Mouse (Mus musculus) forebrain, embryonic 11.5 days (tissue): ENCODE data around the gene Commd8. TPM values are rescaled to one million over a fixed set of nuclear protein-coding genes. Genes with fewer than 3 reads are reported as not detected.

Experiments
- ATAC-seq: fragments of 200-750 bp; cut with Nextera tagmentation; replicated peaks from 2 replicates; pipeline ENCODE4 v1.8.0; 2017; ENCODE audit warnings: moderate TSS enrichment; ENCODE audit not compliant: low FRiP score
- DNase-seq: peaks from one replicate; pipeline ENCODE4 v3.0.0-alpha.2; 2017; ENCODE audit warnings: low spot score
- H3K27ac ChIP-seq: fragments of 300-500 bp; sonication (generic); 2 replicates; pipeline ENCODE4 v1.5.1; 2014; ENCODE audit warnings: low read depth, low read length
- H3K27me3 ChIP-seq: fragments of 300-500 bp; sonication (generic); 2 replicates; pipeline ENCODE4 v1.6.1; 2014; ENCODE audit warnings: mild to moderate bottlenecking, low read length, mixed read lengths; ENCODE audit not compliant: control insufficient read depth, insufficient read depth
- H3K36me3 ChIP-seq: fragments of 300-500 bp; sonication (generic); 2 replicates; pipeline ENCODE4 v1.6.1; 2014; ENCODE audit warnings: mild to moderate bottlenecking, low read length, moderate library complexity, mixed read lengths; ENCODE audit not compliant: control insufficient read depth, insufficient read depth
- H3K4me1 ChIP-seq: fragments of 300-500 bp; sonication (generic); replicated peaks from 2 replicates; pipeline ENCODE4 v1.6.1; 2014; ENCODE audit warnings: low read length, mixed read lengths; ENCODE audit not compliant: control insufficient read depth, insufficient read depth
- H3K4me2 ChIP-seq: fragments of 300-500 bp; sonication (generic); 2 replicates; pipeline ENCODE4 v1.6.1; 2014; ENCODE audit warnings: low read depth, mild to moderate bottlenecking, low read length, moderate library complexity, mixed read lengths; ENCODE audit not compliant: severe bottlenecking
- H3K4me3 ChIP-seq: fragments of 300-500 bp; sonication (generic); 2 replicates; pipeline ENCODE4 v1.5.1; 2014; ENCODE audit warnings: low read depth, low read length
- H3K9ac ChIP-seq: fragments of 300-500 bp; sonication (generic); 2 replicates; pipeline ENCODE4 v1.6.1; 2014; ENCODE audit warnings: low read length
- H3K9me3 ChIP-seq: fragments of 300-500 bp; sonication (generic); 2 replicates; pipeline ENCODE4 v1.6.1; 2016; ENCODE audit warnings: low read length, mixed read lengths; ENCODE audit not compliant: control insufficient read depth
- WGBS: fragments of 180-500 bp; shearing (Covaris S2); extraction: QIAGEN DNeasy Blood & Tissue Kit; methylation state at CpG from one replicate; pipeline ENCODE4 v1.1.7; 2014; 5-methylcytosine and 5-hydroxymethylcytosine counted together
- polyA plus RNA-seq: library from polyadenylated mRNA; unstranded; fragments of >200 nt; fragmentation: Nextera tagmentation; extraction: Ambion mirVana; gene quantifications from 2 replicates; pipeline ENCODE4 v1.2.1, GENCODE M21; 2014

Commd8 gene
- polyA plus RNA-seq, 1 experiment from 2014 or later = 170 TPM

DNA sequence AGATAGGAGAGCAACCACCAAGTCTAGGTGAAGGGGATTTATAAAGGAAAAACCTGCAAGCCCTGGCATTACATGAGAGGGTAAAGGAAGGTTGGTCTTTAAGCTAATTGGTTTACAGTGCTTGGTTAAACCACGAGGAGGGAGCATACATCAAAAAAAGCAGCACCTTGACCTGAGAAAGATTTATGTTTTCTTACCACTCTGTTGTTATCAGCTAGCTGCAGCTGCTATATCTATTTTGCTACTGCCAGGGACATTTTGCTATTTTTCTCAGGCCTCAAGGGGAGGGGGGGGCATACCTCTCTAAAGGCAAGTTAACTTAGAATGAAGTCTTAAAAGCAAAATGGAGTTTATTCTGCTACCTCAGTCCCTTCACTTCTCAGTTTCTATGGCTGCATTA, 13.2 kb upstream of the Commd8 start:
- H3K9me3 ChIP-seq = no peaks in the 10 kb centered on the region
- H3K9ac ChIP-seq = no peak overlapping the region
- no peak overlapping the region for H3K27ac ChIP-seq
- H3K4me3 ChIP-seq = no peak overlapping the region
- 50% methylated on average over 1 of the region's 1 CpGs for WGBS
- H3K4me2 ChIP-seq = no peak overlapping the region
- no peaks in the 10 kb centered on the region for H3K4me1 ChIP-seq
- ATAC-seq (no peak), DNase-seq (no peak)
- H3K36me3 ChIP-seq = no peaks in the 10 kb centered on the region
- no peaks in the 10 kb centered on the region for H3K27me3 ChIP-seq

DNA sequence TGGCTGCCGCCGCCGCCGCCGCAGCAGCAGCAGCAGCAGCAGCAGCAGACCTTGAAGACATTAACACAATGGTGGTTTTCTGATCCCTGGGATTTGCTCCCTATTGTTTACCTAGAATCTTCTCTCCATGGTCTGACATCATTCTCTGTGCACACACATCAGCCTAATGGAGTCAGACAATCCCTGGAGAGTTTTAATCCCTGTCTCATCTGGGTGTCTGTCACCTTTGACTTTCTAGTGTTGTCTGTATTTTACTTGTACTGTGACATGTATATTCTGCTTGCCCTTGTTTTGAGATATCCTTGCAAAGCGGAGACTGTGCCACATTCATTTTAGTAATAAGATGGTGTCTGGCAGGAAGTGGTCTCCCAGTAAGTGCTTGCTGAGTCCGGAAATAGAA, 7.5 kb upstream of the Commd8 start:
- H3K9me3 ChIP-seq = no peaks in the 10 kb centered on the region
- H3K36me3 ChIP-seq = no peaks in the 10 kb centered on the region
- H3K4me2 ChIP-seq = 0 out of 2 replicates have a peak overlapping the region, but pooled peaks have one; percentile 18
- H3K4me1 ChIP-seq = 0 out of 2 replicates have a peak, but pooled peaks cover 3% of the 10 kb centered on the region
- no peaks in the 10 kb centered on the region for H3K27me3 ChIP-seq
- no peak overlapping the region for H3K27ac ChIP-seq
- DNase-seq (no peak), ATAC-seq (peak; percentile 68)
- no peak overlapping the region for H3K4me3 ChIP-seq
- no peak overlapping the region; the same call in 1 of the 2 replicates for H3K9ac ChIP-seq
- 9% methylated on average over 7 of the region's 7 CpGs for WGBS

GRCm38 (mm10) chr5:72175050-72175449, 7.1 kb upstream of the Commd8 start:
- Histone ChIP-seq H3K9ac (no peak overlapping the region), H3K4me2 (no peak overlapping the region), H3K4me3 (no peak overlapping the region), H3K4me1 (0 out of 2 replicates have a peak, but pooled peaks cover 3% of the 10 kb centered on the region), H3K27ac (no peak overlapping the region), H3K27me3 (no peaks in the 10 kb centered on the region), H3K36me3 (no peaks in the 10 kb centered on the region), H3K9me3 (no peaks in the 10 kb centered on the region)
- ATAC-seq (no peak), DNase-seq (no peak)
- WGBS = 61% methylated on average over 4 of the region's 4 CpGs

DNA sequence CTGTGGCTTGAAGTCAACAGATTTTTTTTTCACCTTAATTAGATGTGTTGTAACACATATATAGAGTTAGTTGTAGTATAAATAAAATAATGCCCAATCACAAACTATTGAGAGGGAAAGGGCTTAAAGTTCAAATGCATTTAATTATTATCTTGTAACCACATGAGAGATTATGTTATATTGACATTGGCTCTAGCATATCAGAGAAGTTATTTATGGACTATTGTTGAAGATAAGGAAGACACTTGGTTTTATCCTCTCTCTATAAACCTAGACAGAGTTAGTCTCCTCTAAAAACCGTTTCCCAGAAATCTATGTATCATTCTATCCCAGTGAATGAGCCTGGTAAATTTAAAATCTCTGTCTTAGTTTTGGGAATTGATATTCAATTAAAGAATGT, 5.5 kb upstream of the Commd8 start:
- no peak overlapping the region for H3K4me3 ChIP-seq
- H3K27ac ChIP-seq = no peak overlapping the region
- DNase-seq (no peak), ATAC-seq (no peak)
- no peak overlapping the region for H3K4me2 ChIP-seq
- H3K9ac ChIP-seq = no peak overlapping the region
- H3K4me1 ChIP-seq = 0 out of 2 replicates have a peak, but pooled peaks cover 3% of the 10 kb centered on the region
- no peaks in the 10 kb centered on the region for H3K36me3 ChIP-seq
- 81% methylated on average over 1 of the region's 1 CpGs for WGBS
- no peaks in the 10 kb centered on the region for H3K9me3 ChIP-seq
- H3K27me3 ChIP-seq = no peaks in the 10 kb centered on the region

DNA sequence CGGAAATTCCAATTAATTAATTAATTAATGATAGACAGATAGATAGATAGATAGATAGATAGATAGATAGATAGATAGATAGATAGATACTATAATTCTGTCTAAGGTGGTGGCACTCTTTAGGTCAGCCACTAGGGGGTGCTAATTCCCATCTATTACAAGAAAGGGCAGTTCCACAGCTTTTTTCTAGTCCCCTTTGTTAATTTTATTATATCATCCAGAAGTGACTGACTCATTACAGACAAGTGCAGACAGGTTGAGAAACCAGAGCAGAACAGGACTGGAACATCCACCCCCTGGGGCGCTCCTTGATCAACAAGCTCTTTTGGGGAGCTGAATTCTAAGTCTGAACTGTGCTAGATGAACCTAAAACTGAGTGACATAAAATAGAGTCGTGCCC, 4.7 kb upstream of the Commd8 start:
- ATAC-seq (no peak), DNase-seq (no peak)
- Histone ChIP-seq H3K27ac (no peak overlapping the region), H3K36me3 (no peaks in the 10 kb centered on the region), H3K4me1 (0 out of 2 replicates have a peak, but pooled peaks cover 3% of the 10 kb centered on the region), H3K27me3 (no peaks in the 10 kb centered on the region), H3K9ac (no peak overlapping the region), H3K9me3 (no peaks in the 10 kb centered on the region), H3K4me3 (no peak overlapping the region), H3K4me2 (no peak overlapping the region)
- WGBS = 33% methylated on average over 3 of the region's 3 CpGs

GRCm38 (mm10) chr5:72170067-72170466, 2.1 kb upstream of the Commd8 start:
- ATAC-seq (no peak), DNase-seq (no peak)
- Histone ChIP-seq H3K27me3 (no peaks in the 10 kb centered on the region), H3K27ac (no peak overlapping the region), H3K4me1 (0 out of 2 replicates have a peak, but pooled peaks cover 4% of the 10 kb centered on the region), H3K4me3 (no peak overlapping the region), H3K36me3 (no peaks in the 10 kb centered on the region), H3K4me2 (no peak overlapping the region), H3K9ac (no peak overlapping the region), H3K9me3 (no peaks in the 10 kb centered on the region)
- WGBS = 65% methylated on average over 6 of the region's 6 CpGs

GRCm38 (mm10) chr5:72168285-72168621, 264 bp upstream of the Commd8 start:
- no peaks in the 10 kb centered on the region for H3K36me3 ChIP-seq
- H3K4me3 ChIP-seq = peak overlapping the region; percentile 70
- 0% methylated on average over 3 of the region's 4 CpGs for WGBS
- H3K9ac ChIP-seq = no peak overlapping the region
- H3K4me2 ChIP-seq = peak overlapping the region; percentile 33; the same call in 1 of the 2 replicates
- H3K27me3 ChIP-seq = no peaks in the 10 kb centered on the region
- H3K4me1 ChIP-seq = 0 out of 2 replicates have a peak, but pooled peaks cover 4% of the 10 kb centered on the region
- DNase-seq = no peak
- no peak overlapping the region for H3K27ac ChIP-seq
- peak; percentile 76 for ATAC-seq
- no peaks in the 10 kb centered on the region for H3K9me3 ChIP-seq

DNA sequence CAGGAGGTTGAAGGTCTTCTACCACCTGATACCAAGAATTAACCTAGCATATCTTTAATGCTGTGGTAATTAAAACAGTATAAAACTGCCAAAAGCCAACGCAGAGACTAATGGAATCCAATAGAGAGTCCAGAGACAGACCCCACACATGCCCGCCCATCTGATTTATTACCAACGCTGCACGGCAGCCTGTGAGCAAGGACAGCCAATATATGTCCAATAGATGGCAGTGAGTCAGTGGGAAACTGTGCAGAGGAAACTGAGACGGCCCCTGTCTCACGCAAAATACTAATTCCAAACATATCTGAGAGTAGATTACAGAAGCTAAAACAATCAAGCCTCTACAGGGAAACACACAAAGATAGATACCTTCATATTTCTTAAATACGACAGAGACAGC, 3.6 kb downstream of the Commd8 start:
- no peaks in the 10 kb centered on the region; the same call in 1 of the 2 replicates for H3K36me3 ChIP-seq
- 94% methylated on average over 7 of the region's 7 CpGs for WGBS

DNA sequence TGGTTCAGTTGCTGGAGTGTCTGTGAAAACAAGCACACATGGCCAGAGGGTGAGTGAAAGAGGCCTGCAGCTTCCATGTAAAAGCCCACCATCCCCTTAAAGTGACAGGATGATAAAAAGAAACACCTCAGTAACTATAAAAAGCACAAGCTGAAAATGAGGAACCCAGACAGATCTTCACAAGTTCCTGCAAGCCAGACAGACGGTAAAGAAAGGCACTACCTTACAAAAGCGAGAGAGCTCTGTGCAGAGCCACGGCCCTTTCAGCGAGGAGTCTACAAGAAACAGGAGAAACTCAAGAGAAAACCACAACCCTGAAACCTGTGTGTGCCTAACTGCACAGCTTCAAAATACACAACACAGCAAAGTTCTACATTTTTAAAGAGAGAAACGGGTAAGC, 5.1 kb downstream of the Commd8 start:
- Histone ChIP-seq H3K4me2 (no peak overlapping the region), H3K4me1 (0 out of 2 replicates have a peak, but pooled peaks cover 4% of the 10 kb centered on the region), H3K4me3 (no peak overlapping the region), H3K36me3 (no peaks in the 10 kb centered on the region; the same call in 1 of the 2 replicates), H3K27ac (no peak overlapping the region), H3K27me3 (no peaks in the 10 kb centered on the region), H3K9ac (no peak overlapping the region), H3K9me3 (no peaks in the 10 kb centered on the region)
- DNase-seq = no peak
- 89% methylated on average over 5 of the region's 5 CpGs for WGBS
- ATAC-seq = no peak

More for the DNA sequence above, 3.6 kb downstream of the Commd8 start:
- Histone ChIP-seq H3K4me3 (no peak overlapping the region), H3K4me1 (0 out of 2 replicates have a peak, but pooled peaks cover 4% of the 10 kb centered on the region), H3K27ac (no peak overlapping the region), H3K9ac (no peak overlapping the region), H3K9me3 (no peaks in the 10 kb centered on the region), H3K27me3 (no peaks in the 10 kb centered on the region), H3K4me2 (no peak overlapping the region)
- DNase-seq = no peak
- no peak for ATAC-seq
